Mouse (Mus musculus) left cerebral cortex, adult 2 months (tissue): ENCODE measurements around the gene Hoxb4. TPM values are rescaled to one million over a fixed set of nuclear protein-coding genes. Genes with fewer than 3 reads are reported as not detected.

Experiments used
- DNase-seq, 2 experiments: peaks; one replicate each; pipeline ENCODE4 v3.0.0; 2021 to 2022; ENCODE audit warnings: low spot score in 2 of 2, mixed read lengths in 1 of 2; ENCODE audit errors: extremely low spot score in 1 of 2
- H3K27ac ChIP-seq: fragments of 200-600 bp; 2 replicates; pipeline ENCODE4 v1.8.1; 2022
- H3K4me3 ChIP-seq: fragments of 200-600 bp; 2 replicates; pipeline ENCODE4 v1.8.1; 2022
- CTCF ChIP-seq: fragments of 200-600 bp; IDR thresholded peaks from 2 replicates; pipeline ENCODE4 v1.8.1; 2022; ENCODE audit warnings: antibody characterized with exemption, mild to moderate bottlenecking, moderate library complexity
- intact Hi-C: fragments of 180-260 bp; cut with DNase I; formaldehyde crosslinking; loops from one replicate; pipeline ENCODE4 v1.15.1; 2025
- total RNA-seq, 2 experiments: library from RNA; stranded (reverse); gene quantifications; 2 replicates each; pipeline ENCODE4 v1.2.3; 2021

Gene Hoxb4
- total RNA-seq, 2 experiments from 2014 or later, result not detected

- peak; percentile 51 for TF ChIP-seq CTCF
- no peak within 1 kb of the TSS for H3K4me3 ChIP-seq
- intact Hi-C loops, result no loop called here
- peak in 1 of 2 experiments; percentile 33 for DNase-seq
- no peak within 1 kb of the TSS for H3K27ac ChIP-seq
Measured at GRCm38 (mm10) chr11:96303151-96304099, 14.6 kb upstream of the Hoxb4 start, which contains the start of gene Hoxb5. TSS of gene Hoxb5 (plus strand) at chr11:96303336.

GRCm38 (mm10) chr11:96304381-96305195 lies 13.5 kb upstream of the Hoxb4 start:
- no peak for DNase-seq
- no peak for TF ChIP-seq CTCF
- H3K27ac ChIP-seq, result no peak overlapping the region
- intact Hi-C loops, result no loop called here
- H3K4me3 ChIP-seq, result no peak overlapping the region

GRCm38 (mm10) chr11:96305505-96306182 lies 12.4 kb upstream of the Hoxb4 start:
- no peak for TF ChIP-seq CTCF
- intact Hi-C loops, result no loop called here
- Histone ChIP-seq H3K4me3 (no peak overlapping the region), H3K27ac (no peak overlapping the region)
- DNase-seq, result no peak

- H3K4me3 ChIP-seq, result no peak overlapping the region
- no peak for TF ChIP-seq CTCF
- H3K27ac ChIP-seq, result no peak overlapping the region
- intact Hi-C loops, result no loop called here
- no peak for DNase-seq
Measured at GRCm38 (mm10) chr11:96306183-96306907, 11.7 kb upstream of the Hoxb4 start.

GRCm38 (mm10) chr11:96306908-96307269 lies 11.2 kb upstream of the Hoxb4 start:
- intact Hi-C loops, result no loop called here
- H3K27ac ChIP-seq, result no peak overlapping the region
- DNase-seq, result no peak
- TF ChIP-seq CTCF, result no peak
- no peak overlapping the region for H3K4me3 ChIP-seq

- Histone ChIP-seq H3K27ac (no peak overlapping the region), H3K4me3 (no peak overlapping the region)
- intact Hi-C loops, result no loop called here
- no peak for TF ChIP-seq CTCF
- no peak for DNase-seq
Measured at GRCm38 (mm10) chr11:96308763-96309162, 9.3 kb upstream of the Hoxb4 start.

- no peak for TF ChIP-seq CTCF
- intact Hi-C loops, result no loop called here
- no peak for DNase-seq
- Histone ChIP-seq H3K27ac (no peak overlapping the region), H3K4me3 (no peak overlapping the region)
Measured at GRCm38 (mm10) chr11:96309288-96309687, 8.8 kb upstream of the Hoxb4 start.

- H3K4me3 ChIP-seq, result no peak overlapping the region
- intact Hi-C loops, result loop anchor here (5.0 to 10.0 kb wide), 2 partner anchors 242 to 306 kb away; partner anchors contain the start of gene Igf2bp1
- H3K27ac ChIP-seq, result no peak overlapping the region
- no peak for TF ChIP-seq CTCF
- no peak for DNase-seq
Measured at GRCm38 (mm10) chr11:96310183-96310938, 7.7 kb upstream of the Hoxb4 start.

- Histone ChIP-seq H3K27ac (no peak overlapping the region), H3K4me3 (no peak overlapping the region)
- intact Hi-C loops, result loop anchor here (5.0 to 10.0 kb wide), 2 partner anchors 241 to 306 kb away; partner anchors contain the start of gene Igf2bp1
- DNase-seq, result no peak
- TF ChIP-seq CTCF, result no peak
Measured at GRCm38 (mm10) chr11:96311097-96311496, 7.0 kb upstream of the Hoxb4 start.
